Mouse (Mus musculus): ENCODE results near the gene Gm6583. TPM values are rescaled to one million over a fixed set of nuclear protein-coding genes. Genes with fewer than 3 reads are reported as not detected.

Gm6583 gene
- polyA plus RNA-seq (2012; rRNA removed), result not detected in 2 replicates

GRCm38 (mm10) chr5:112355910-112356309, at the start of gene Gm6583:
Gene Gm6583, minus strand, starts transcription at chr5:112356033.

DNA sequence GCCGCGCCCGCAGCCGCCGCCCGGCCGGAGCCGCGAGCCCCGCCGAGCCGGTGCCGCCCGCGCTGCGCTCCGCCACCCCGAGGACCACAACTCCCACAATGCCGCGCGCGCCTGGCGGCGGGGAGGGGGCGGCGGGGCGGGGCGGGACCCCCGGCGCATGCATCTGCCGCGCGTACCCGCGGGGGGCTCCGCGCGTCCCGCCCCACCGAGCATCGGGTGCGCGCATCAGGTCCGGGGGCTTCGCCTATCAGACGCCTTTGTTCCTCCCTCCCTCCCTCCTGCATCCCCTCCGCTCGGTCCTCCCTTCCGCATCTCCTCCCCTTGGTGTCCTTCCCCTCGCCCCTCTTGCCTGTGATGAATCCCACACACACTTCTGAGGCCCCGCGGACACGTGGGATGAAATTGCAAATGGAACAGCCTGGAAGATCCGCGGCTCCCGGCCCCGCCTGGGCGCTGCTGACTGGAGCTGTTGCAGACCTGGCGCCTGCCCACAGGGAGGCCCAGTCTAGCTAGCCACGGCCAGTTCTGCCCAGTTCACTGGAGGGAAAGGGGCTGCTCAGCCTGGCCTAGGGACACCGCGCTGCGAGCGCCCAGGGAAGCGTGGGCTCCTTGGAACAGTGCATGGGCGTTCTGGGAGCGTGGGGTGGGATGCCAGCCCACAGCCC, 39.1 kb upstream of the Gm6583 start, which contains the start of gene Asphd2:
Asphd2 (minus strand) TSS at position 88 of the 665 bp plus-strand sequence.

GRCm38 (mm10) chr5:112342463-112343204, 13.2 kb downstream of the Gm6583 start, which contains the start of the genes Srrd and Hps4:
Gene Srrd, minus strand, starts transcription at chr5:112343040.
Gene Hps4, plus strand, starts transcription at chr5:112343083.

DNA sequence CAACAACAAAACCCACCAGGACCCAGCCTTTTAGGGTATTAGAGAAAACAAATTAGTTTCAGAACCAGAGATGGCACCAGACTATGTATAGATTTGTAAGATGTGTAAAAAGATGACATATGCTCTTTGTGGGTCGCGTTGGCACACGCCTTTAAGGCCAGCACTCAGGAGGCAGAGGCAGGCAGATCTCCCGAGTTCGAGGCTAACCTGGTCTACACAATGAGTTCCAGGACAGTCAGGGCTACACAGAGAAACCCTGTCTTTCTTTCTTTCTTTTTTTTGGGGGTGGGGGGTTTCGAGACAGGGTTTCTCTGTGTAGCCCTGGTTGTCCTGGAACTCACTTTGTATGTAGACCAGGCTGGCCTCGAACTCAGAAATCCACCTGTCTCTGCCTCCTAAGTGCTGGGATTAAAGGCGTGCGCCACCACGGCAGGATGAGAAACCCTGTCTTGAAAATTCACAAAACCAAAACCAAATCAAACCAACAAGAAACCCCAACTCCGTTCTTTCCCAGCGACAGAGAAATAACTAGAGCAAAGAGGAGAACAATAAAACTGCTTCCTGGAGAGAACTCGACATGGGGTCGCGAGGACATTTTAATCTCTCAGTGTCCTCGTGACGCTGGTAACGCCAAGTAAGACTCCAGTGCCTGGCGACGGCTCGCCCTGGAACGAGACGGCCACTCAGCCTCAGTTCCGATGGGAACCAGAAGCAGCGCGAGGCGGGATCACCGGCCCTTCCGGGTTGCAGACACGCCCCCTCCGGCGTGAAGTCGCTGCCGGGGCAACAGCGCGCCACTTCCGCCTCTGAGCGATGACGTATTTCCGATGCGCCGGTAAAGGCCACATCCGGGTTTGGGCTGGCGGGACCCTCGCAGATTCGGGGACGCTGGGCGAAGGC, 30.0 kb downstream of the Gm6583 start, which contains the start of gene Tfip11:
Tfip11 (plus strand) TSS at position 813 of the 900 bp plus-strand sequence.

Other genes with a start within 250 kb of the Gm6583 start
- 1.0 and 1.4 TPM in 2 replicates for gene Cryba4, start 103.5 kb downstream of the Gm6583 start, polyA plus RNA-seq (2012; rRNA removed)
- 0.19 and 0.83 TPM in 2 replicates for gene Crybb1, start 100.2 kb downstream of the Gm6583 start, polyA plus RNA-seq (2012; rRNA removed)
- gene Tpst2, start 79.3 kb downstream of the Gm6583 start, polyA plus RNA-seq (2012; rRNA removed), result 25.0 and 26.8 TPM in 2 replicates
- 32.7 and 35.8 TPM in 2 replicates for gene Tfip11, start 29.7 kb downstream of the Gm6583 start, polyA plus RNA-seq (2012; rRNA removed)
- 45.6 and 55.0 TPM in 2 replicates for gene Srrd, start 13.0 kb downstream of the Gm6583 start, polyA plus RNA-seq (2012; rRNA removed)
- 37.1 and 42.4 TPM in 2 replicates for gene Hps4, start 12.9 kb downstream of the Gm6583 start, polyA plus RNA-seq (2012; rRNA removed)
- 35.4 and 47.5 TPM in 2 replicates for gene Asphd2, start 38.8 kb upstream of the Gm6583 start, polyA plus RNA-seq (2012; rRNA removed)
- gene Gm6588, start 93.4 kb upstream of the Gm6583 start, polyA plus RNA-seq (2012; rRNA removed), result not detected in 2 replicates
- 6.8 and 7.0 TPM in 2 replicates for gene Sez6l, start 221.2 kb upstream of the Gm6583 start, polyA plus RNA-seq (2012; rRNA removed)